Mouse (Mus musculus): ENCODE results near the gene Dusp2.

- TF ChIP-seq POLR2A (IDR thresholded peaks at IDR 0.05; ENCODE audit: low read depth, low read length): no peak
- TF ChIP-seq CTCF (IDR thresholded peaks at IDR 0.05; ENCODE audit: extremely low read depth, insufficient read depth, insufficient read length, insufficient replicate concordance): no peak
Observed at GRCm38 (mm10) chr2:127387521-127387920, 51.6 kb downstream of the Dusp2 start.

All from spleen, adult 2 months (tissue).